Mouse (Mus musculus) bone marrow macrophage, adult 2 months (primary cell): ENCODE measurements around the gene Muc5b. TPM values are rescaled to one million over a fixed set of nuclear protein-coding genes. Genes with fewer than 3 reads are reported as not detected.

ENCODE experiments used
- H3K27ac ChIP-seq: 2 replicates; pipeline ENCODE4 v1.5.1; 2012; ENCODE audit warnings: low read depth, low read length; ENCODE audit not compliant: insufficient read depth
- H3K4me1 ChIP-seq: 2 replicates; pipeline ENCODE4 v1.6.1; 2012; ENCODE audit warnings: low read length; ENCODE audit not compliant: control insufficient read depth, insufficient read depth
- H3K4me3 ChIP-seq: 2 replicates; pipeline ENCODE4 v1.5.1; 2012; ENCODE audit warnings: mild to moderate bottlenecking, low read length, moderate library complexity; ENCODE audit not compliant: insufficient read depth
- CTCF ChIP-seq: IDR thresholded peaks from 2 replicates; pipeline ENCODE4 v1.5.1; 2012; ENCODE audit warnings: low read depth, mild to moderate bottlenecking, low read length, moderate library complexity
- POLR2A ChIP-seq: IDR thresholded peaks from 2 replicates; pipeline ENCODE4 v1.6.1; 2012; ENCODE audit warnings: mild to moderate bottlenecking, low read depth, low read length, borderline replicate concordance
- polyA plus RNA-seq: library from polyadenylated mRNA; stranded (reverse); fragments of >200 nt; gene quantifications from 2 replicates; pipeline ENCODE4 v1.2.4, GENCODE M21; 2012; ENCODE audit not compliant: missing spikeins, insufficient read depth, insufficient read length

The Muc5b gene
- polyA plus RNA-seq, 1 experiment, result not detected

DNA sequence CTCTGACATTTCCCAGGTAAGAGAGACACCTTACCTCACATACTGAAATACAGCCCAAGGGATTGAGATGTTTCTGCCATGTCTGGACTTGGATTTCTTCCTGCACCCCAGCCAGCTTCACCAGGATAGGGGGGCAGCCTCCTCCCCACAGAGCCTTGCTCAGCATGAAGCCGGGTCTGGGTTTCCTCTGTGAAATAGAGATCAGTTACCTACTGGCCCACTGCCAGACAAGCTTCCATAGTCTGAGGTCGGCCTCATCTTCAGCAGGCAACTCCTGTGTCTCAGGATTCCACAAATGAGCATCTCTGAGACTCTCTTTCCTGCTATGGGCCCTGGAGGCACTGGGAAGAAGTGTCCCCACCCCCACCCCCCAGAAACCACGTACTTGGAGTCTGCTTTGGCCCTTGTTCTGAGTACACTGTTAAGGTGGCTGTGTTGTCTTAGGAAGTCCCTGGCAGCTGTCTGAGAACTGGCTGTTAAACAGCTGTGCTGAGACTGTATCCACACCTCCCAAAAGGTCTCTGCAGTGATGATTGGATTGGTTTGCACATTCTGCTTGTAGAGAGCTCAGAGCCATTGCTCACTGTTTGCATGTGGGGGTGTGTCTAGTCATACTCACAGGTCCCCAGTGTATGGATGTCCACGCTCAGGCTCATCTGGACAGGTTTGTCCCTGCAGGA, 16.1 kb upstream of the Muc5b start:
- Histone ChIP-seq H3K4me3 (no peak overlapping the region), H3K27ac (no peak overlapping the region), H3K4me1 (no peaks in the 10 kb centered on the region)
- TF ChIP-seq CTCF, result no peak
- TF ChIP-seq POLR2A, result no peak

DNA sequence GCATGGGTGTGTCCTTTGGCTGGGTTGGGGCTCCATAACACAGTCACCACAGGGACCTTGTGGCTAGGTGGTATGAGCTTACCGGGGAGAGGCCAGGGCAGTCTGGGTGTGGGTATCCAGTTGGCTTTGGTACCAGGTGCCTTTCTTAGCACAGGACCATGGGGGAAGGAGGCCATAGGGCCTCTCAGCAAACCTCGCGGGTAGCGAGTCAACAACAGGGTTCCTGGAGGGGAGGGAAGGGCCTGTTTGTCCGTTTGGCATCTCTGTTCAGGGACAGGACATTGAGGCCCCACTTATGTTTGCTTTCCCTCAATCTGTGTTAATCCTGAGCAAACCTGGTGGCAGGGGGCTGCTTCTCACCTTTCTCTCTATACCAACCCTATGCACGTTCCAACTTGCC, 15.2 kb upstream of the Muc5b start:
- Histone ChIP-seq H3K4me3 (no peak overlapping the region), H3K27ac (no peak overlapping the region), H3K4me1 (no peaks in the 10 kb centered on the region)
- TF ChIP-seq CTCF, result no peak
- TF ChIP-seq POLR2A, result no peak

DNA sequence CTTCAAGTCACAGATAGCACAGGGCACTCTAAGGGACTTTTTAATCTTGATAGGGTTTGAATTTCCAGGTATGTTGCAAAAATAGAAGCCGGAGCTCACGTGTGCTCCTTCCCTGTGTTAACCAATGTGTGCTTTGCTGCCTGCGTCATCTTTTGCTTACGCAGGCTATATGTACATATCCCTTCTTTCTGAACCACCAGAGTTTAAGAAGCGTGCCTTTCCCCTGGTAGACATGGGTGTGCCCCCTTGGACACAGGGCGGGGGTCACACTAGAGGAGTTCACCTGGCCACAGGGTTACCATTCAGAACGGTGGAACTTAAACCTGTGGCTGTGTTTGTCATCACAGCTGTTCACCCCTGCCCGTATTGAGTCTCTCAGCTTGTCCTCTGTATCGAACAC, 14.5 kb upstream of the Muc5b start:
- no peaks in the 10 kb centered on the region for H3K4me1 ChIP-seq
- H3K27ac ChIP-seq, result no peak overlapping the region
- H3K4me3 ChIP-seq, result no peak overlapping the region
- TF ChIP-seq POLR2A (no peak), CTCF (no peak)

DNA sequence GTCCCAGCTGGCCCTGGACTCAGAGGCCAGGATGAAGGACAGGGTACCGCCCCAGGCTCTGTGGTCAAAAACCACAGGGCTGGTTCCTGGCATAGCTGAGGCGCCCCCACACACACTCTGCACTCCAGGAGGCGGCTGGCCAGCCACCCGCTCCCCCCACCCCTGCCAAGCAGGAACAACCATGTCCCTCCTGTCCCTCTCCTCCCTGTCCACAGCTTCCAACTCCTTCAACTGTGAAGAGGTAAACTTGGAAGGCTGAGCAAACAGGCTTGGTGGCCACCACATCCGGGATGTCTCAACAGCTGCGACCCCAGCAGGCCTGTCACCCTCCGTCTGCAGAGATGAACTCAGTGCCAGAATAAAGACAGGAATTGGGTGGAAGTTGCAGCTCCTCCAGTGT, 2.9 kb upstream of the Muc5b start:
- no peak overlapping the region for H3K27ac ChIP-seq
- H3K4me3 ChIP-seq, result no peak overlapping the region
- H3K4me1 ChIP-seq, result peaks cover 4% of the 10 kb centered on the region
- TF ChIP-seq POLR2A, result no peak
- no peak for TF ChIP-seq CTCF

DNA sequence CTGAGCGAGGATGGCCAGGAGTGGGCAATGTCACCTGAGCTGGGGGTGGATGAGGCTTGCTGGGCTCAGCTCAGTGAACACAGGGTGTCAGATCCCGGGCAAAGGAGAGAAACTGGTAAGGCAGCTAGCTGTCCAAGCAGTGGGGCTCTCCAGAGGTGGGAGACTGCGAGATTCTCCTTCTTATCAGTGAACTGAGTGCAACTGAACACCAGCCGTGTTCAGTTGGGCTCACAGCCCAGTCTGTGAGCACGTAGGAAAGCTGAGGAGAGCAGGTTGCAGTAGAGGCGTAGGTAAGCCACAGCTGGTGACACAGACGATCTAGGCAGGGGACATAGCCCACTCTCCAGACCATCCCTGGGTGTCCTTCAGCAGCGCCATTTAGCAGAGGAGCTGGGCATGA, 2.4 kb upstream of the Muc5b start:
- H3K4me3 ChIP-seq, result no peak overlapping the region
- H3K27ac ChIP-seq, result no peak overlapping the region
- H3K4me1 ChIP-seq, result peaks cover 4% of the 10 kb centered on the region
- TF ChIP-seq CTCF (no peak), POLR2A (no peak)

DNA sequence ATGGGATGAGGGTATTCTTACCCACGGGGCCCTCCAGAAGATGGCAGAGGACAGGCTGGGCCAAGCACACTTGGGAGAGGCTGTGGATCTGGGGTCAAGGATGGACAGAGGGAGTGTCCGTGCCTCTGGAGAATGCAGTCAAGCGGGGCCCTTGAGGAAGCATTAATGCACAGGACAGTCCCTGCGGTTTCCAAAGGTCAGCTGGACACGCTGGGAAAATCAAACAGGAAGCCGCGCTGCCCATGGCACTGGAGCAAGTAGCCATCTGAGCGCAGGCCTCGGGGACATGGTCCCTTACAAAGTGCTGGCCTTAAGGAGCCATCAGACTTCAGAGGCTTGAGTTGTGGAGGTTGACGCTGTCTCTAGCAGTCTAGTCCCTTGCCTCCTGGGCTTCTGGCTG, 1.5 kb downstream of the Muc5b start:
- TF ChIP-seq POLR2A (no peak), CTCF (no peak)

DNA sequence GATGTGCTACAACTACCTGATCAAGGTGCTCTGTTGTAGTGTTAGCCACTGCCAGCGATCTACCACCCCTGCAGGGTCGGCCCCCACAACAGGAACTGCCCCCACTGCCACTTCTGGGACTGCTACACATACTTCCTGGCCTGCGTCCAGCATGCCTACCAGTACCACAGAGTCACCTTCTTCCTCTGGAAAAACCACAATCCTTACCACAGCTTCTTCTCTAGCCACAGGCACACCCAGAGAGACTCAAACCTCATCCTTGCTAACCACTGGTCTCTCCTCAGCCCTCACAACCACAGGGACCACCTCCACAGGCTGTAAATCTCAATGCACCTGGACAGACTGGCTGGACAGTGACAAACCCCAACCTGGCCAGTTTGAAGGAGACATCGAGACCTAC, 22.2 kb downstream of the Muc5b start:
- H3K27ac ChIP-seq, result no peak overlapping the region
- TF ChIP-seq POLR2A, result no peak
- no peak for TF ChIP-seq CTCF
- H3K4me1 ChIP-seq, result no peaks in the 10 kb centered on the region
- H3K4me3 ChIP-seq, result no peak overlapping the region

More for the DNA sequence above, 1.5 kb downstream of the Muc5b start:
- Histone ChIP-seq H3K4me1 (peaks cover 4% of the 10 kb centered on the region), H3K27ac (no peak overlapping the region), H3K4me3 (no peak overlapping the region)

DNA sequence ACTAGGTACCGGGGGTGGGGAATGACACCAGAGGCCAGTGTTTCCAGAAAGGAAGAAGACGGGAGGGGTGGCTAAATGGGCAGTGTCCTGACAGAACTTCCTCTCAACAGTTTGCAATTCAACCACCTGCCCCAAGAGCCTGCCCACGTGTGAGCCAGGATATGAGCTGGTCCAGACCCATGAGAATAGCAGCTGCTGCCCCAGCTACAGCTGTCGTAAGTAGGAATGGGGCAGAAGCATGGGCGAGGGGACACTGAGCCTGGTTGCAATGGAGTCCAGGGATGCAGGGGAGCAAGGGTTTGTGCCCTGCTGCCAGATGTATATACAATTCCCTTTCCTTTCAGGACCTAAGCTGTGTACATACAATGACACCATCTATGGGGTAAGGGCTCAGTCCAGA, 30.8 kb downstream of the Muc5b start:
- Histone ChIP-seq H3K27ac (no peak overlapping the region), H3K4me1 (no peaks in the 10 kb centered on the region), H3K4me3 (no peak overlapping the region)
- TF ChIP-seq POLR2A (no peak), CTCF (no peak)

DNA sequence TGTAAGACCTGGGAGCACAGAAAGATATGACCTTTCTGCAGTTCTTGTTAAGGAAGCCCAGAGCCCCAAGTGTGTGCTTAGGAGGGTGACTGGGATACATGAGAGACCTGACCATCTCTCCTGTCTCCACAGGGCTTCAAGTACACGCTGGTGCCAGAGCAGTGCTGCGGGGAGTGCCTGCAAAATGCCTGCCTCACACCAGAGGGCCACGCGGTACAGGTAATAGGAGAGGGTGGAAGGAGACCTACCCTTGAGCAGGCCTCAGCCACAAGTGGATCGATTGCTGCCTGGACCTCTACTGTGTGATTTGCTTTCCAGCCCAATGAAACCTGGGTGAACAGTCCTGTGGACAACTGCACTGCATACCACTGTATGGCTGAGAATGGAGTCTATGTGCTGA, 31.7 kb downstream of the Muc5b start:
- Histone ChIP-seq H3K4me3 (no peak overlapping the region), H3K4me1 (no peaks in the 10 kb centered on the region), H3K27ac (no peak overlapping the region)
- TF ChIP-seq POLR2A, result no peak
- TF ChIP-seq CTCF, result no peak

DNA sequence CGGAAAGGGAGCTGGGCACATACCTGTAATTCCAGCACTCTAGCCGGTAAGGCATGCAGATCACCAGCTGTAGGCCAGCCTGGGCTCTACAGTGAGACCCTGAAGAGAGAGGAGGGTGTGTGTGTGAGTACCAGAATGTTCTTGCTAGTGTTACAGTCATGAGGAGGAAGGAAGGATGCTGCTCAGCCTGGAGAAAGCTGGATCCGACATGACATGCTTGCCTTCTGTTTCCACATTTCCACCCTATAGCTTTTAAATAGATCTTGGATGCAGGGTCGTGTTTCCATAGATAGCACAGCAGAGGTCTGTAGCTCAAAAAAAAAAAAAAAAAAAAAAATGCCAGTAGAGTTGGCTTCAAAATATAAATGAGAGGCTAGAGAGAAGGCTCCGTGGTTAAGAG, 36.0 kb downstream of the Muc5b start:
- no peak for TF ChIP-seq POLR2A
- TF ChIP-seq CTCF, result no peak
- H3K4me1 ChIP-seq, result no peaks in the 10 kb centered on the region
- H3K4me3 ChIP-seq, result no peak overlapping the region
- H3K27ac ChIP-seq, result no peak overlapping the region

DNA sequence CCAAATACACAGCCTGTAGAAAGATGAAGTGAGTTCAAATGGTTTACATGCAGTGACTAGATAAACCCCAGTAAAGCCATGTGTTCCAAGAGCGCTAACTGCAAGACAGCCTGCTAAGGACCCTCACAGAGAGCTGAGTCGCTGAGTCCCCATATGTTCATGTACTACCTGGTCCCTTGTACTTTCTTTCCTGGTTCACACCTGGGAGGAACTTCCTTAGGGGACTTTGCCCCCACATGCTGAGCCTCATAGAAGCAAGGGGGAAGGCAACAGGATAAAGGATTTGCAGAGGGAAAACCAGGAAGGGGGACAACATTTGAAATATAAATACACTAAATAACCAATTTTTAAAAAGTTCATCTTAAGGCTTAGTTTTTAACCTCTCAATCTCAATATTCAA, 39.9 kb downstream of the Muc5b start:
- TF ChIP-seq POLR2A (no peak), CTCF (no peak)
- Histone ChIP-seq H3K4me1 (no peaks in the 10 kb centered on the region), H3K4me3 (no peak overlapping the region), H3K27ac (no peak overlapping the region)
